Mouse (Mus musculus) heart, postnatal 10 days (tissue): ENCODE measurements around the gene Lect2. TPM values are rescaled to one million over a fixed set of nuclear protein-coding genes. Genes with fewer than 3 reads are reported as not detected.

Experiments
- DNase-seq, 2 experiments: peaks; one replicate each; pipeline ENCODE4 v3.0.0; 2021
- intact Hi-C: fragments of 180-260 bp; cut with DNase I; formaldehyde crosslinking; loops from one replicate; pipeline ENCODE4 v1.15.1; 2025
- total RNA-seq, 2 experiments: library from RNA; stranded (reverse); gene quantifications; 2 replicates each; pipeline ENCODE4 v1.2.3; 2021

Lect2 gene
- total RNA-seq = not detected

DNA sequence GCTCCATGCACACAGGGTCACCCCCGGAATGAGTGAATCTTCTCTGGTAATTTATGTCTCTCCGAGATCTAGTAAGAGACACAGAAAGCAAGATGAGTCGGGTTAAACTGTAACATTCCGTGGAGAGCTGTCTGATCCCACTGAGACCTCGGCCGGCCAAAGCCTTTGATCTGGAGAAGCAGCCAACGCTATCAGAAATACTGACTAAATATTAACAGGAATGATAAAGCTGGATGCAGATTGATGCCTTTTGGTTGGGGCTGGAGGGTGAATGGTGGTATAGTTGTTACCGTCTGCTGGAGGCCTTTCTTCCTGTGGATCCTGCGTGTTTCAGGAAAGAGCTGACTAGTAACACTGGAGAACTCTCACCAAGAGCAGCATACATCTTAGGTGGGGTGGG, at the start of gene Lect2:
TSS of gene Lect2 (minus strand) at position 102 of the 400 bp plus-strand sequence.
- intact Hi-C loops = no loop called here
- DNase-seq = no peak

DNA sequence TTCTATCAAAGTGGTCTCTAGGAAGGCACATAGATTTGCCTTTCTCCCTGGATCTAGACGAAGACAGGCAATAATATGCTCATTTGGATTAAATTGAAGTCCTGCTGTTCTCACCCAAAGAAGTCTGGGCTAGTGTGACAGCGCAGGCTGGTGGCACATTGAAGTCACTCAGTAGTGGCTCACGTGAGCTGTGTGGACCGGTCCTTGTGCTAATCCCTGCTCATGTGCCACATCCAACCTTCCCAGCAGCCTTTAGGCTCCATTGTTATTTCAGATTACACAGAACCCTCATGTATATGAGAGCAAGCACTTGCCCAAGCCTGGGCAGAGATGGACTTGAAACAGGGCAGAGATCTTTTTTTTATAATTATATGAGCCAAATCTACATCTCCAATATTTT, 49.0 kb upstream of the Lect2 start:
- DNase-seq = no peak

DNA sequence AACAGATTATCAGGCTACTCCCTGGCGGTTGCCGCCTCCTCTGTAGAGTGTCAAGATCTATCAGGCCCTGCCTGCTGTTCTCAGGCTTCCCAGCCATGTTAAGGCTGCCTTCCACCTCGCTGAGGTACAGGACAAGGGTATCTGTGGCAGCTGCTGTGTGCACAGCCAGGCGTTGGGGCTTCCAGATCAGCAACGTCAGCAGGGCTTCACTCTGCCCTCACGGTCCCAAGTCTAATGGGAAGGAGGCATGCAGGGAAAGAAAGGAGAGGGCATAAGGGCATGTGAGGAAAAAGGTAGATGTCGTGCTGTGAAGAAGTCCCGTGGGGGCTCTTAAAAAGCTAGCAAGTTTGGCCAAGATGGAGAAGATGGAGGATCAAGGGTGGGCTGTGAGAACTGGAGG, 46.9 kb upstream of the Lect2 start:
- DNase-seq = no peak
- intact Hi-C loops = no loop called here

More for the DNA sequence above, 49.0 kb upstream of the Lect2 start:
- intact Hi-C loops = no loop called here

DNA sequence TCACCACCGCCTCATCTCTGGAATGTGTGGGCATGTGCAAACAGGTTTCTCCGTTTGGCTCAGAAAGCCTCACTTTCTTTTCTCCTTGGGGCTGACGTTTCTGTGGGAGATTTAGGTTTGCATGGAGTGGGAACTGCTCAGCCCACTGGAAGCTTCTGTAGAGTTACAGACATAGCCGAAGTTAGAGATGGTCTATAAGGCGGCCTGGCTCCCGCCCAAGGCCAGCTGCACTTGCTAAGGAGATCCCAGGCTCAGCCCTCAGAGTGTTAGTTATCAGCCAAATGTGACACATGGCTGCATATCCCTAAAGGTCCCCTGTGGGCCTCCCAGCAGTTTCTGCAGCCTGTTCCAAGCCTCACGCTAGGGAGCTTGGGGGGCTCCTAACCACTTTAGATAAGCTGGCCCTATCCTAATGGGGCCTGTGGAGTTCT, 45.7 kb upstream of the Lect2 start:
- intact Hi-C loops = no loop called here
- peak in 1 of 2 experiments; percentile 62 for DNase-seq

DNA sequence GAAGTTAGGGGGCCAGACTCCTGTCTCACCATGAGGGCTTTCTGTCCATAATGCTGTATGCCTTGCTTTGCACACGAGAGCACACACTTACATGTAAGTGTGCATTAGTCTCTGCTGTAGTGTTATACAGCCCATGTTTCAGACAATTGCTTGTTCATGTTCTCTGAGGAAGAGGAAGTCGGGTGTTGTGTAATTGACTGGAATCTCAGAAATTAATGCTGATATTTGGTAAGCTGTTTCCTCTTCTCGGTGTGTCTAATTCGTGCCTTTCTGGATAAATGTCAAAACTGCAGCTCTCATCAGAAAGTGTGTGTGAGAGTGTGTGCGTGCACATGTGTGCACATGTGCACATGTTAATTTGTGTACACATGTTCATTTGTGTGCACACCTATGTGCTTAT, 44.9 kb upstream of the Lect2 start:
- no peak for DNase-seq
- intact Hi-C loops = no loop called here

DNA sequence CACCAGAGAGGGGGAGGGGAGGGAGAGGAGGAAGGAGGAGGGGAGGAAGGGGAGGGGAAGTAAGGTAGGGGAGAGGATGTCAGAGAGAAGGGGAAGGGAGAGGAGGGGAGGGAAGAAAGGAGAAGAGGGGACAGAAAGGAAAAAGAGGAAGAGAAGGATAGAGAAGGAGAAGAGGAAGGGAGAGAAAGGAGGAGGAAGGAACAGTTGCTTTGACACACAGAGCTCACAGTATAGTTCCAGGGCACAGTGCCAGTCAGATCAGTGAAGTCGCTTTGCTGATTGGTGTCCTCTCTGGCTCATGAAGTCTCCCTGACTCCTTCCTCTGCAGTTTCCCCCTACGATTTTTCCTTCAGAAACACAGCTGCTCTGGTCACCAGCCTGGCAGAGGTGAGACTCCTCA, 43.6 kb upstream of the Lect2 start:
- intact Hi-C loops = no loop called here
- DNase-seq = no peak

DNA sequence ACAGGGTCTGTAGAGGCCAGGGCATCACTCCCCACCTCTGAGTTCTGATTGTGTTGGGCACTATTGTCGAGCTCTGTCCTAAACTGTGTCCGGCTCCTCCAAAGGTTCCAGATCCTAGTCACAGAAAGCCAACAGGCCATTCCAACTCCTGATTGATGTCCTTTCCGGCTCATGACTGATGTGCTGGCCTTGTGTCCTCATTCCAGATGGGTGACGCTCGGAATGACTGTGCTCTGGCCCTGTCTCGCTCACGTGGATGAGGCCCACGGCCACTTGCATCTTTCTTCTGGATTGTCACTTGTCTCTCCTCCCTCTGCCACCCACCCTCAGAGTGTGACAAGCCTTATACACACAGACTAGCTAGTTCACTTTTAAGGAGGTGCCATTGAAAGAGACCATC, 42.9 kb upstream of the Lect2 start:
- no peak for DNase-seq
- intact Hi-C loops = no loop called here

DNA sequence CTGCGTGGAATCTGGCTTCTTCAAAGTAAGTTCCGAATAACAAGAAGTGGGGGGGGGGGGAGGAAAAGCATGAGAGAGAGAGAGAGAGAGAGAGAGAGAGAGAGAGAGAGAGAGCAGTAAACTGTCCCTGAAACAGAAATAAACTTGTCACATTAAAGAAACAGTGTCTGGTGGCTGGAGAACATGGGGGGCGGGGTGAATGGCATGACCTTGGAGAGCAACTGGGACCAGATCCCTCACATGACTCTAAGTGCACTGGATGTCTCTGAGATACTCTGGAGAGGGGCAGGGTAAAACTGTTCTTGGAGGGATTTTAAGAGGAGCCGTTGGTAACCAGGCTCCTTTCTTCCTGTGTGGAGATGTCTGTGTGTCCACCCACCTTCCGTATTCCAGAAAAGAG, 41.9 kb upstream of the Lect2 start:
- intact Hi-C loops = no loop called here
- DNase-seq = no peak

DNA sequence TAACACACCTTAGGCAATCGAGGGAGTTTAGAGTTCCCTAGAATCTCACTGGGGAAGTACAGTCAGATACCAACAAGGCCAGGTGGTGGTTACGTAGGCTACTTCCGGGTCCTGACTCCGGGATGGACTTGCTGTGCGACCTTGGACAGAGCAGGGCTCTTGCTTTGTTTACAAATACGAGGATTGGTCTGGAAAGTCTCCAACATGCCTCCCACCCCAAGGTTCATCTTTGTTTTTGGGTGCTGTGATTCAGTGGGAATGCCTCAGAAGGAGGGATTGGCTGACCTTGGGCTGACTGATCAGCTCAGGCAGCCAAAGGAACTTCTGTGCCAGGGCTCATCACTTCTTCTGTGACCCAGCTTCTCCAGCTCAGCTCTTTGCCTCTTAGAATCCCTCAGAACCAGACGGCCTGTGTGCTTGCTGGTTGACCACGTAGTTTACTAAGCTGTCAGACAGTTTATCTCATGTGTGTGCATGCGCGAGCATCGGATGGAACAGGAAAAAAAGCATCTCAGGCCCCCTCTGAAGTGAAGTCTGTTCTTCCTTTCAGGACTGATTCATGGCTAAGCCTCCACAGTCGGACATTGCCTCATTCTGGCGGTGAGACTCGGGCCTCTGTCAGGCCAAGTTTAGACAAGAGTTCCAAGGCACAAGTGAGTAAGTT, 40.3 kb upstream of the Lect2 start:
- intact Hi-C loops = no loop called here
- DNase-seq = peak; percentile 51 to 55

DNA sequence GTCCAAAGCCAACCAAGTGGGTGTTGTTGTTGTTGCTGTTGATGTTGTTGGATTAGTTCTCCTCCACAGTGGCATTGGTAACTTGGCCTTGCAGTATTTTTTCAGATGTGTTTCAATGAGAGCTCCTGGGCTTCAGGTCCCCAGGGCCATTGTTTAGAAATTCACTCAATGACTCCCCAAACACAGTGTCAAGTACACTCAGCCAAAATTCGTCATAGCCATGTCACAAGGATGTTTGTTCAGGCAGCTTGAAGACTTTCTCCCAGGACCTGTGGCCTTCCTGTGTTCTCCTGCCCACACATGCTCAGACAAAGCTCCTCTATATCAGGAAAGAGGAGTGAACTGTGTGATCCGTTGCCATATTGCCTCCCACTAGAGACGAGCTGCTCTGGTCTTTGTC, 37.7 kb upstream of the Lect2 start:
- DNase-seq = no peak
- intact Hi-C loops = no loop called here

DNA sequence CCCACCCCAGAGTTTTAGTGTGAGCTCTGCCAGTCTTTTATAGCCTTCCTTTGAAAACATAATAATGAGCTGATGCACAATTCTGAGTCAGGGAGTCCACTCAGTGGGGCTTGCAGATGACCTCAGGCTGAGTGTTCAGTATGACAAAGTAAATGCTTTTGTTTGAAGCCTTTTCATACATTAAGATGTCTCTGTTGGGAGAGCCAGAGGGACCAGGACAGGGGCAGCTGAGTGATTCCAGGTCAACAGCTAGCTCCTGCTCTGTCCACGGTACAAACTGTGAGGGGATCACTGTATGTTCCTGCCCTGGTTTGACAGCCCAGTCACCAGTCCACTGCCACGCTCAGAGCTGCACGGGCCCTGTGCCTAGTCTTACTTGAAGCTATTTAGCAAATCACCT, 34.4 kb upstream of the Lect2 start:
- intact Hi-C loops = no loop called here

DNA sequence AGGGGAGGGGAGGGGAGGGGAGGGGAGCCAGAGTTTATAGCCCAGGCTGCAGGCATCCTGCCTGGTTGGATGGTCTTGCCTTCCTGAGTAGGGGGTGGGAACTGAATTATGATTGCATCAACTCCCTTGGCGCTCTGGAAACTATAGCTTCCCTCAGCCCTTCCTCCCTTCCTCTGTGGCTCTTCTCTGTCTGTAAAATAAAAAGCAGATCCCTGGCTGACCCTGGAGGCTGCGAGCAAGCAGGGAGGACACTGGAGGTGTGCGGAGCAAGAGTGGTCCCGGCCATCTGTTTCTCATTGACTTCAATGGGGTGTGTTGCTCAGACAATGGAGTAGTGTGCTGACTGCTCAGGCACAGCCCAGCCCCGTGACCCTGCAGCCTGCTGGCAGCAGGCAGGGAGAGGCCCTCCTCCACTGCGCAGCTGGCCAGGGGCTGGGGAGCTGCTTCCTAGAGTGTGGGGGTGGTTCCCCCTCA, 33.7 kb upstream of the Lect2 start:
- intact Hi-C loops = no loop called here
- peak; percentile 73 to 76 for DNase-seq

More for the DNA sequence above, 34.4 kb upstream of the Lect2 start:
- DNase-seq = no peak

DNA sequence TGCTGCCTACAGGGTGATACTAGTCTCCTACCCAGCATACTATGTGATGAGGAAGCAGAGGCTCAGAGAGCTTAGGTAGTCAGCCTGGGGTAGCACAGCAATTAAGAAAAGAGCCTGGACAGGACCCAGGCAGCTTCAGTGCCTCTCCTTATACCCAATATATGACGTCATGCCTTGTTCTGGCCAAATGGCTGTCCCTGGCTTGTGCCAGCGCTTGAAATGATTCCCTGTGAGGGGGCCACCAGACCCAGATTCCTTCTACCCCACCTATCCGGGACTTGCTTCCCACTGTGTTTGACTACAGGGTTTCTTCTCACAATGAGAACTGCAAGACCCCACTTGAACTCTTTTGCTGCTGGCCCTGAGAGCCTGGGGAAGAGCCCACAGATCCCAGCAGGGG, 33.2 kb upstream of the Lect2 start:
- intact Hi-C loops = no loop called here
- no peak for DNase-seq

DNA sequence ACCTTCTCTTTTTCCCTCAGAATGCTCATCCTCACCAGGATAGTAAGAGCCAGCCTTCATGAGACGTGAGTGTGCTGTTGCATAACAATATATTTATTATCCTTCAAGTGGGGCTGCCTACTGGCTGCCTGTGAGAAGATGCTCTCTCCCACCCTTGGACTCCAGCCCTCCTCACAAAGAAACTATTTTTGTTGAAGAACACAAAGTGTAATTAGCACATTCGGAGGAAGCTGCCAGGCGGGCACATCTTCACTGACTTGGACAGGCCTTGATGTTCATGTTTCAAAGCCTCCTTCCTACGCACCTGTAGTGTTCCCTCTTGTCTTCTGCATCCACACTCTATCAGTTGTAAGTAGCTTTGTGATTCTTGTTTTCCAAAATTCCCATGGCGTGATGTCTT, 32.1 kb upstream of the Lect2 start:
- intact Hi-C loops = no loop called here

DNA sequence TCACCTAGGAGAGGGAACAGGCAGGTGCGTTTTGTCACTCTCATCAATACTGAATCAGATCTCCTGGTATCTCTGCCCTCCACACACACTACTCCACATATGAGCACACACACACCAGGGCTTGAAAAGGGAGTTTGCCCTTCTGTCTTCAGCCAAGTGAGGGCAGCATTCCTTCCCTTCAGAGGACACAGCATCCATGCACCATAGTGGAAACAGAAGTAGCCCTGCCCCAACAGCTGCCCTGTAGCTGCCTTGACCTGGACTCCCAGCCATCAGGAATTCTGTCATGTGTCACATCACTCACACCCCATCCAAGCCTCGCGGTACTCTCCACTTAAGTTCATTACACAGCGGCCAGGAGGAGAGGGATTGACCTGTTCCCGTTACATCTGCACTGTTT, 29.8 kb upstream of the Lect2 start:
- intact Hi-C loops = loop anchor here (5.0 kb wide), 1 partner anchor 64 kb away; no protein-coding TSS in a partner anchor
- DNase-seq = no peak

More for the DNA sequence above, 32.1 kb upstream of the Lect2 start:
- DNase-seq = no peak

DNA sequence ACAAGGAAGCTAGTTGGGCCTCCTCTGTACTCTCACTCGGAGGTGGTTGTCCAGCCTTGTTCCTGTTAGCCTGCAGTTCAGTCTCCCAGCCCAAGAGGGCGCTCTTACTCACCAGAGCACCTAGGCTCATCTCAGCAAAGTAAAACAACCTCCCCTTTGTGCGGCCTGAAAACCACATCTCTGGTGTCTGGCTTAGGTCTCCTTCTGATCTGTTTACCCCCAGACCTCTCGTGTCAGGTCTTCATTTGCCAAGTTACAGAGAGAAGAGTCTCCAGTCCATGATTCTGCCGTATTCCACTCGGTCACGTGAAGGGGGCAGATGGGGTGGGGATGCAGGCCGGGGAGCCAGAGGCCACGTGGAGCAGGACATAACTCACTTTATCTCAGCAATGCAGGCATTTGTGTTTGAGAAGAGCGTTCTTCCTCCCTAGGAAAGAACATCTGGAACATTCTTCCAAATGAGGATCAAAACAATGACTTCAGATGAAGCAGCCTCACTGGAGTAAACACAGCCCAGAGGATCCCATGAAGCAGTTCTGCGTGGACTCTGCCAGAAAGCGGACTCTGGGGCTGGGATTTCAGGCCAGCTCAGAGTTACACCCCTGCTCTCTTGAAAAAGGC, 27.5 kb upstream of the Lect2 start:
- intact Hi-C loops = loop anchor here (2.0 to 5.0 kb wide), 2 partner anchors 66 to 83 kb away; no protein-coding TSS in a partner anchor

DNA sequence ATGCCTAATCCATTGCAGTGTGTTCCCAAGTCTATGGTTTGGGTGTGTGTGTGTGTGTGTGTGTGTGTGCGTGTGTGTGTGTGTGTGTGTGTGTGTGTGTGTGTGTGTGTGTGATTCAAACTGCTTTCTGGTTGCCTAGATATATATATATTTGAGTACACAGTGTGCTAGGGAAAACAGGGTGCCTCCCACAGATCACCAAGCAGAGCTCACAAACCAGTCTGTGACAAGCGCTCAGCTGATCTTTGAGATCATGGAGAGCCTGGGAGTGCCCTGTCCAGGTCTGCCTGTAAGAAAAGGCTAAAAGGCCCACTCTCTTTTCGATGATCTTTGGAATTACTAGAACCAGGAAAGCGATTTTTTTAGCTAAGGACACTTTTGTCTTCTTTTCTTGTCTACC, 26.8 kb upstream of the Lect2 start:
- intact Hi-C loops = loop anchor here (2.0 to 5.0 kb wide), 2 partner anchors 67 to 84 kb away; no protein-coding TSS in a partner anchor
- DNase-seq = no peak

More for the DNA sequence above, 27.5 kb upstream of the Lect2 start:
- peak; percentile 83 to 89 for DNase-seq

DNA sequence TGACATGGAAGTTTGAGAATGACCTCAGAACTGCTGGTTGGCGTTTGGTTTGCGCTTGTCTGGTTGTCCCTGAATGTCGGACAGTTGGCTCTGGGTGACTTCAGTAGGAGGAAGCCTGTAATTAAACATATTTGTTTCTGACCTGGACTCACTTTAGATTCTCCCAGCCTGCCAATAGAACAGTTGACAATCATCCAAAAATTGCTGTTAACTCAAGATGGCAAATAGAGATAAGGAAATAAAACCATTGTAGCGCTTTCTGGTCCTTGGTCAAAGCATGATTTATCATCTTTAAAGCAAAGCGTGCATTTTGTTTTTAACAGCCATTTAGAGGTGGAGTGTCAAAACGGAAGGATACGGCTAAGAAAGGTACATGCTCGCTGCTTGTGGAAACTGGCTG, 23.3 kb upstream of the Lect2 start:
- intact Hi-C loops = no loop called here
- DNase-seq = no peak

DNA sequence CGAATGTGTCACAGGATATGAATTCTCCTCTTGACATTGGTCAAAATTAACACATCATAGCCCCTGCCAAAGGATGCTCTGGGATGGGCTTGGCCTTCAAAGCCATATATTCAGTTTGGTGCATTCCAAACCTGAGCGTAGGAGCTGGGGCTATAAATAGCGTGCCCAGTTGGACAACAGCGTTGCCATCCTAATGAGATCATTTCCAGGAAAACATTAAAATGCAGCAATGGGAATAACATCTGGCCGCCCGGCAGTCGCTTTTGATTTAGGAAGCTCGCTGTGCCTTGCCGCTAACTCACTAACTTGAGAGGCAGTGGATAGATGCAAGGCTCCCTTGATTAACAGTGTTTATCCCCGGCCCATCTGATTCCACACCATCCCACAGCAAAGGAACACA, 18.0 kb upstream of the Lect2 start:
- intact Hi-C loops = no loop called here

DNA sequence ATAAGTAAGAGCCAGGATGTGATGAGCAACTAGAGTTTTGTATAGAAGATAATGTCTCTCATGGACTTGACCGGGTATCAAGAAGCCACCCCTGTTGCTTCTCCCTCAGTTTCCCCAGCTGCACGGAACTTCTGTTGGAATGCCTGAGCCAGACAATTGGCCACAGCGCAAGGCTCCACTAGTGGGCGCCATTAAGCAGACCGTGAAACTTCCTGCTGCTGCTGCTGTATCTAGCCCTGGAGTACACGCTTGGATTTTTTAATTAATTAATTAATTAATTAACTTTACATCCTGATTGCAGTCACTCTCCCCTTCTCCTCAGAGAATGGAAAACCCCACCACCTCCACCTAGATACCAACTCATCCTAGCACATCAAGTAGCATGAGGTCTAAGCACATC, 14.8 kb upstream of the Lect2 start:
- intact Hi-C loops = no loop called here
- DNase-seq = peak; percentile 39 to 59

More for the DNA sequence above, 18.0 kb upstream of the Lect2 start:
- DNase-seq = peak in 1 of 2 experiments; percentile 43

DNA sequence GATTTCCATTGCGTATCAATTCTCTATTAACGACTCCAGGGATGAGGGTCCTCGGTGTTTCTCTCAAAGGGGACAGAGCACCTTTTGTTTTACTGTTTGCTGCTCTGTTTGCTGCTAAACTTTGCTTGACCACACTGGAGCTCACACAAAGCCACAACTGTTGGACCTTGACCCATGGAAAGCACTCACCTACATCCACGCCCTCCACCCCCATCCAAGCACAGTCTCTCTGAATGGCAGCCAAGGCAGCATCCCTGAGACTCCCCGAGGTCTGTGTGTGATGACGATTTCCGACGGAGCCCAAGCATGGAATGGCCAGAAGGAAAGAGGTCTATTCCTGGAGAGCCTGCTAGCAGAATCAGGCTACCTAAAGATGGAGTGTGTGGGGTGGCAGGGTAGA, 12.8 kb upstream of the Lect2 start:
- intact Hi-C loops = no loop called here
- DNase-seq = no peak

DNA sequence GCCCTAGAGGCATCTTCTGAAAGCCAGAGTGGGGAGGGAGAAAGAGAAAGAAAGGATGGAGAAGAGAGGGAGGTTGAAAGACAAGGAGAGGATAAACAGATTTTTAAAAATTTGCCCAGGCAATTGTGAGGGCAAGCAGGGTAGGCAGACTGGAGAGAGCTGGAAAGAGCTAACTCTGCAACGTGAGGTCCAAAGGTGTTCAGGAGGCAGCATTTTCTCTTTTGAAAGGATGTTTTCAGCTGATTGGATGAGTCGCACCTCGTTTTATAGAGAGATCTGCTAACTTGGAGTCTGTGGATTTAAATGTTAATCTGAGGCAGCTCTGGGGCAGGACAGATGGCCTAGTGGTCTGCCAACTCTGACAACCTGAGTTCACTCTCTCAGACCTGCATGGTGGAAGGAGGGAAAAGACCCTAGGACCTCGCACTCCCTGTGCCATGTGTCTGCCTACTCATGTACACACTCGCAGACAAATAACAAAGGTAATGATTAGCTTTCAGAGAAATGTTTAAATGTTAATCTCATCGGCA, 11.6 kb upstream of the Lect2 start:
- intact Hi-C loops = loop anchor here (10.0 kb wide), 1 partner anchor 705 kb away; no protein-coding TSS in a partner anchor
- no peak for DNase-seq
